Mouse (Mus musculus) MEL (cell line): Measurements from ENCODE around the gene Gm7694.

Experiments used
- CTCF ChIP-seq, 3 experiments: IDR thresholded peaks in 2 of 3; conservative IDR thresholded peaks in 1 of 3; 2 replicates each; pipeline ENCODE4 v1.5.1; 2011 to 2012; ENCODE audit warnings: low read length in 3 of 3, low read depth in 2 of 3, mild to moderate bottlenecking in 2 of 3, improper control_type of control experiment in 1 of 3, inconsistent platforms in 1 of 3, mixed read lengths in 1 of 3, moderate library complexity in 1 of 3; ENCODE audit not compliant: control insufficient read depth in 1 of 3, insufficient read depth in 1 of 3, poor library complexity in 1 of 3, severe bottlenecking in 1 of 3
- E2F4 ChIP-seq: IDR thresholded peaks from 2 replicates; pipeline ENCODE4 v1.6.1; 2011; ENCODE audit warnings: low read depth, low read length, improper control_type of control experiment, borderline replicate concordance
- GATA1 ChIP-seq: IDR thresholded peaks from 2 replicates; pipeline ENCODE4 v1.6.1; 2011; ENCODE audit warnings: low read depth, low read length, improper control_type of control experiment
- MAX ChIP-seq: IDR thresholded peaks from 2 replicates; pipeline ENCODE4 v1.6.1; 2011; ENCODE audit warnings: low read length, improper control_type of control experiment

DNA sequence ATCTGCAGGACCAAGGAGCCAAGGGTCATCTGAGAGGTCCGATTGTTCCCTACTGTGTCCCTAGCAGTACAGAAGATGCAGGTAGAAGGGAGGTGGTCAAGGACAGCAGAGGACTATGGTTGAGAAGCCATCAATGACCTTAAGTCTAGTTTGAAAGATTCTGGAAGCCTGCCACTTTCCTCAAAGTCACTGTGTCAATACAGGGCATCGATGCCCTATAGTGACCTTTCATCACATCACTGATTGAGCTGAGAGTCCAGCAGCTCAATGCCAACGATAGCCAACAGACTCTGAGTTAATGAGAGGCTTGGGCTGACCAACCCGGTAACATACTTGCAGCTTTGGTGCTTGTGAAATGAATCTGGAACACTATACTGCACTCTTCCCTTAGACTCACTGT is 19.1 kb upstream of the Gm7694 start:
- TF ChIP-seq E2F4 (no peak), GATA1 (no peak), CTCF (IDR thresholded peaks at IDR 0.05 in 2 of 3, conservative IDR thresholded peaks at IDR 0.05 in 1 of 3; ENCODE audit: control insufficient read depth in 1 of 3, insufficient read depth in 1 of 3, low read depth in 2 of 3, low read length in 3 of 3, poor library complexity in 1 of 3, severe bottlenecking in 1 of 3) (no peak), MAX (no peak)
